Mouse (Mus musculus) MEL (cell line): Measurements from ENCODE around the gene Stxbp5l.

Experiments
- BHLHE40 ChIP-seq: IDR thresholded peaks from 2 replicates; pipeline ENCODE4 v1.6.1; 2012; ENCODE audit warnings: low read depth, mild to moderate bottlenecking, inconsistent platforms, low read length, improper control_type of control experiment, borderline replicate concordance
- CTCF ChIP-seq, 3 experiments: IDR thresholded peaks in 2 of 3; conservative IDR thresholded peaks in 1 of 3; 2 replicates each; pipeline ENCODE4 v1.5.1; 2011 to 2012; ENCODE audit warnings: low read length in 3 of 3, low read depth in 2 of 3, mild to moderate bottlenecking in 2 of 3, improper control_type of control experiment in 1 of 3, inconsistent platforms in 1 of 3, mixed read lengths in 1 of 3, moderate library complexity in 1 of 3; ENCODE audit not compliant: control insufficient read depth in 1 of 3, insufficient read depth in 1 of 3, poor library complexity in 1 of 3, severe bottlenecking in 1 of 3
- E2F4 ChIP-seq: IDR thresholded peaks from 2 replicates; pipeline ENCODE4 v1.6.1; 2011; ENCODE audit warnings: low read depth, low read length, improper control_type of control experiment, borderline replicate concordance
- EP300 ChIP-seq, 2 experiments: IDR thresholded peaks; 2 replicates each; pipeline ENCODE4 v1.6.1; 2011; ENCODE audit warnings: improper control_type of control experiment in 2 of 2, low read length in 2 of 2, low read depth in 1 of 2, mild to moderate bottlenecking in 1 of 2
- ETS1 ChIP-seq: IDR thresholded peaks from 2 replicates; pipeline ENCODE4 v1.6.1; 2012; ENCODE audit warnings: low read depth, mild to moderate bottlenecking, inconsistent platforms, low read length, improper control_type of control experiment, moderate library complexity
- GATA1 ChIP-seq: IDR thresholded peaks from 2 replicates; pipeline ENCODE4 v1.6.1; 2011; ENCODE audit warnings: low read depth, low read length, improper control_type of control experiment
- JUND ChIP-seq: IDR thresholded peaks from 2 replicates; pipeline ENCODE4 v1.6.1; 2011; ENCODE audit warnings: low read depth, mild to moderate bottlenecking, improper control_type of control experiment, low read length
- KAT2A ChIP-seq: conservative IDR thresholded peaks from 2 replicates; pipeline ENCODE4 v1.6.1; 2012; ENCODE audit warnings: low read depth, low read length, improper control_type of control experiment, inconsistent platforms
- MYB ChIP-seq: IDR thresholded peaks from 2 replicates; pipeline ENCODE4 v1.6.1; 2011; ENCODE audit warnings: mild to moderate bottlenecking, low read depth, low read length, improper control_type of control experiment
- MYC ChIP-seq: IDR thresholded peaks from 2 replicates; pipeline ENCODE4 v1.6.1; 2011; ENCODE audit warnings: low read depth, mild to moderate bottlenecking, low read length, improper control_type of control experiment, moderate library complexity
- POLR2A ChIP-seq, 2 experiments: IDR thresholded peaks; 2 replicates each; pipeline ENCODE4 v1.6.1; 2011 to 2012; ENCODE audit warnings: low read length in 2 of 2, mild to moderate bottlenecking in 2 of 2, control low read depth in 1 of 2, improper control_type of control experiment in 1 of 2, low read depth in 1 of 2, moderate library complexity in 1 of 2; ENCODE audit not compliant: control insufficient read depth in 1 of 2, insufficient read depth in 1 of 2, poor library complexity in 1 of 2
- TBP ChIP-seq: IDR thresholded peaks from 2 replicates; pipeline ENCODE4 v1.8.0; 2011; ENCODE audit warnings: low read depth, low read length, improper control_type of control experiment
- ZC3H11A ChIP-seq: IDR thresholded peaks from 2 replicates; pipeline ENCODE4 v1.6.1; 2012; ENCODE audit warnings: low read depth, mild to moderate bottlenecking, inconsistent platforms, low read length, improper control_type of control experiment

- TF ChIP-seq GATA1 (no peak), CTCF (IDR thresholded peaks at IDR 0.05 in 2 of 3, conservative IDR thresholded peaks at IDR 0.05 in 1 of 3; ENCODE audit: control insufficient read depth in 1 of 3, insufficient read depth in 1 of 3, low read depth in 2 of 3, low read length in 3 of 3, poor library complexity in 1 of 3, severe bottlenecking in 1 of 3) (no peak), POLR2A (IDR thresholded peaks at IDR 0.05; ENCODE audit: control insufficient read depth in 1 of 2, insufficient read depth in 1 of 2, low read depth in 1 of 2, low read length in 2 of 2, poor library complexity in 1 of 2) (no peak), MYB (no peak), EP300 (IDR thresholded peaks at IDR 0.05; ENCODE audit: low read depth in 1 of 2, low read length in 2 of 2) (no peak), MYC (no peak), ZC3H11A (no peak), E2F4 (no peak), TBP (no peak), KAT2A (no peak), BHLHE40 (no peak), JUND (no peak), ETS1 (no peak)
Observed at GRCm38 (mm10) chr16:37405536-37405935, 20.8 kb upstream of the Stxbp5l start.
